Mouse (Mus musculus): Measurements from ENCODE around the gene Aldh18a1. TPM values are rescaled to one million over a fixed set of nuclear protein-coding genes. Genes with fewer than 3 reads are reported as not detected.
"Not testable (repeated sequence)": the region's sequence is repeated elsewhere in the genome, so short reads cannot be mapped to it uniquely, and the experiment has no call there.

Aldh18a1 gene
- polyA plus RNA-seq, 1 experiment, result 25.3 TPM

- Histone ChIP-seq H3K4me1 (ENCODE audit: control insufficient read depth, insufficient read depth, low read length) (peaks cover 9% of the 10 kb centered on the region), H3K27me3 (ENCODE audit: control insufficient read depth, insufficient read depth, low read length) (no peaks in the 10 kb centered on the region), H3K4me3 (replicated peaks; ENCODE audit: insufficient read depth, low read depth, low read length) (no peak overlapping the region), H3K27ac (ENCODE audit: insufficient read depth, low read length) (no peak overlapping the region)
- no peak for TF ChIP-seq POLR2A (IDR thresholded peaks at IDR 0.05; ENCODE audit: borderline replicate concordance, insufficient read depth, low read length)
- no peak for TF ChIP-seq CTCF (IDR thresholded peaks at IDR 0.05; ENCODE audit: borderline replicate concordance, insufficient read depth, low read depth, low read length)
- 86% methylated on average over 5 of the region's 5 CpGs for WGBS
- DNase-seq, result no peak
Measured at GRCm38 (mm10) chr19:40581662-40582061, 6.6 kb downstream of the Aldh18a1 start.

- Histone ChIP-seq H3K27me3 (ENCODE audit: control insufficient read depth, insufficient read depth, low read length) (no peaks in the 10 kb centered on the region), H3K4me3 (replicated peaks; ENCODE audit: insufficient read depth, low read depth, low read length) (no peak overlapping the region), H3K4me1 (ENCODE audit: control insufficient read depth, insufficient read depth, low read length) (peaks cover 9% of the 10 kb centered on the region), H3K27ac (ENCODE audit: insufficient read depth, low read length) (no peak overlapping the region)
- no peak for DNase-seq
- TF ChIP-seq CTCF (IDR thresholded peaks at IDR 0.05; ENCODE audit: borderline replicate concordance, insufficient read depth, low read depth, low read length), result no peak
- no peak for TF ChIP-seq POLR2A (IDR thresholded peaks at IDR 0.05; ENCODE audit: borderline replicate concordance, insufficient read depth, low read length)
- WGBS, result 71% methylated on average over 2 of the region's 2 CpGs
Measured at GRCm38 (mm10) chr19:40580902-40581301, 7.4 kb downstream of the Aldh18a1 start.

- H3K4me3 ChIP-seq (replicated peaks; ENCODE audit: insufficient read depth, low read depth, low read length), result no peak overlapping the region
- H3K27ac ChIP-seq (ENCODE audit: insufficient read depth, low read length), result no peak overlapping the region
- DNase-seq, result peak; percentile 45 to 68
- WGBS, result 18% methylated on average over 5 of the region's 5 CpGs
- TF ChIP-seq CTCF (IDR thresholded peaks at IDR 0.05; ENCODE audit: borderline replicate concordance, insufficient read depth, low read depth, low read length) (no peak), POLR2A (IDR thresholded peaks at IDR 0.05; ENCODE audit: borderline replicate concordance, insufficient read depth, low read length) (no peak)
- no peaks in the 10 kb centered on the region for H3K27me3 ChIP-seq (ENCODE audit: control insufficient read depth, insufficient read depth, low read length)
- peaks cover 14% of the 10 kb centered on the region for H3K4me1 ChIP-seq (ENCODE audit: control insufficient read depth, insufficient read depth, low read length)
Measured at GRCm38 (mm10) chr19:40575438-40575837, 12.8 kb downstream of the Aldh18a1 start.

GRCm38 (mm10) chr19:40570726-40571125, 17.5 kb downstream of the Aldh18a1 start:
- TF ChIP-seq POLR2A (IDR thresholded peaks at IDR 0.05; ENCODE audit: borderline replicate concordance, insufficient read depth, low read length) (no peak), CTCF (IDR thresholded peaks at IDR 0.05; ENCODE audit: borderline replicate concordance, insufficient read depth, low read depth, low read length) (no peak)
- 89% methylated on average over 9 of the region's 9 CpGs for WGBS
- H3K27me3 ChIP-seq (ENCODE audit: control insufficient read depth, insufficient read depth, low read length), result no peaks in the 10 kb centered on the region
- H3K4me3 ChIP-seq (replicated peaks; ENCODE audit: insufficient read depth, low read depth, low read length), result no peak overlapping the region
- peaks cover 14% of the 10 kb centered on the region for H3K4me1 ChIP-seq (ENCODE audit: control insufficient read depth, insufficient read depth, low read length)
- no peak for DNase-seq
- H3K27ac ChIP-seq (ENCODE audit: insufficient read depth, low read length), result no peak overlapping the region

- Histone ChIP-seq H3K27me3 (ENCODE audit: control insufficient read depth, insufficient read depth, low read length) (no peaks in the 10 kb centered on the region), H3K4me3 (replicated peaks; ENCODE audit: insufficient read depth, low read depth, low read length) (no peak overlapping the region), H3K4me1 (ENCODE audit: control insufficient read depth, insufficient read depth, low read length) (peaks cover 8% of the 10 kb centered on the region), H3K27ac (ENCODE audit: insufficient read depth, low read length) (no peak overlapping the region)
- no peak for TF ChIP-seq CTCF (IDR thresholded peaks at IDR 0.05; ENCODE audit: borderline replicate concordance, insufficient read depth, low read depth, low read length)
- TF ChIP-seq POLR2A (IDR thresholded peaks at IDR 0.05; ENCODE audit: borderline replicate concordance, insufficient read depth, low read length), result no peak
- DNase-seq, result peak; percentile 40 to 59
- 48% methylated on average over 3 of the region's 3 CpGs for WGBS
Measured at GRCm38 (mm10) chr19:40567616-40568015, 20.6 kb downstream of the Aldh18a1 start.

- TF ChIP-seq CTCF (IDR thresholded peaks at IDR 0.05; ENCODE audit: borderline replicate concordance, insufficient read depth, low read depth, low read length) (no peak), POLR2A (IDR thresholded peaks at IDR 0.05; ENCODE audit: borderline replicate concordance, insufficient read depth, low read length) (no peak)
- DNase-seq, result no peak
- Histone ChIP-seq H3K4me3 (replicated peaks; ENCODE audit: insufficient read depth, low read depth, low read length) (no peak overlapping the region), H3K27ac (ENCODE audit: insufficient read depth, low read length) (no peak overlapping the region), H3K4me1 (ENCODE audit: control insufficient read depth, insufficient read depth, low read length) (peaks cover 8% of the 10 kb centered on the region), H3K27me3 (ENCODE audit: control insufficient read depth, insufficient read depth, low read length) (no peaks in the 10 kb centered on the region)
- 95% methylated on average over 10 of the region's 10 CpGs for WGBS
Measured at GRCm38 (mm10) chr19:40563880-40564645, 24.2 kb downstream of the Aldh18a1 start.

- not testable (repeated sequence) for H3K27me3 ChIP-seq (ENCODE audit: control insufficient read depth, insufficient read depth, low read length); H3K27ac ChIP-seq (ENCODE audit: insufficient read depth, low read length); H3K4me1 ChIP-seq (ENCODE audit: control insufficient read depth, insufficient read depth, low read length); DNase-seq; H3K4me3 ChIP-seq (replicated peaks; ENCODE audit: insufficient read depth, low read depth, low read length)
- 87% methylated on average over 15 of the region's 31 CpGs for WGBS
Measured at GRCm38 (mm10) chr19:40561521-40561920, 26.7 kb downstream of the Aldh18a1 start.

GRCm38 (mm10) chr19:40556029-40556428, 32.2 kb downstream of the Aldh18a1 start:
- TF ChIP-seq POLR2A (IDR thresholded peaks at IDR 0.05; ENCODE audit: borderline replicate concordance, insufficient read depth, low read length) (no peak), CTCF (IDR thresholded peaks at IDR 0.05; ENCODE audit: borderline replicate concordance, insufficient read depth, low read depth, low read length) (no peak)
- Histone ChIP-seq H3K4me3 (replicated peaks; ENCODE audit: insufficient read depth, low read depth, low read length) (no peak overlapping the region), H3K27me3 (ENCODE audit: control insufficient read depth, insufficient read depth, low read length) (no peaks in the 10 kb centered on the region), H3K27ac (ENCODE audit: insufficient read depth, low read length) (no peak overlapping the region), H3K4me1 (ENCODE audit: control insufficient read depth, insufficient read depth, low read length) (peaks cover 24% of the 10 kb centered on the region)
- DNase-seq, result no peak
- WGBS, result 96% methylated on average over 7 of the region's 7 CpGs

Data from cerebellum, adult 2 months (tissue).